Mouse (Mus musculus): ENCODE data around the gene Nedd9. TPM values are rescaled to one million over a fixed set of nuclear protein-coding genes. Genes with fewer than 3 reads are reported as not detected.
"Not testable (repeated sequence)": the region's sequence is repeated elsewhere in the genome, so short reads cannot be mapped to it uniquely, and the experiment has no call there.

The Nedd9 gene
- polyA plus RNA-seq, 1 experiment from 2014 or later, result 13.7 TPM

DNA sequence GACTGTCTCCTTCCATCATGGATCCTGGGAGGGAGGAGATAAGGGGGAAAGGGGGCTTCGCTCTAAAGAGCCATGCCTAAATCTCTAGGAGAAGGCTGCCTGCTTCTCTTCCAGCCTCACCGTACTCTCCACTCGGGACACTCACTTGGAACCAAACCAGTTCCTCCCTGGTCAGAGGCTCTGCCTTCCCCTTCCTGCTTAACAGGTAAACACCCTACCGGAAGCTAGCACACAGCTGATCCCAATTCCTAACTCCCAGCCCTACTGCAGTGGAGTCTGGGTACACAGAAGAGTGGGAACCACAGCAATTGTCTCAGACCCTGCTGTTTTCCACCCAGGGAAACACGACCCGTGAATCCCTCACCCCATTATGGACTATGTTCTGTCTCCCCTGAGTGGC is 191.3 kb downstream of the Nedd9 start:
- Histone ChIP-seq H3K9ac (0 out of 2 replicates have a peak overlapping the region, but pooled peaks have one; percentile 28), H3K4me2 (peak overlapping the region; percentile 31), H3K27me3 (no peaks in the 10 kb centered on the region), H3K4me1 (replicated peaks) (peaks cover 34% of the 10 kb centered on the region), H3K27ac (replicated peaks) (no peak overlapping the region; the same call in 1 of the 2 replicates), H3K36me3 (no peaks in the 10 kb centered on the region), H3K4me3 (no peak overlapping the region), H3K9me3 (peaks cover 4% of the 10 kb centered on the region; the same call in 1 of the 2 replicates)
- 55% methylated on average over 6 of the region's 6 CpGs for WGBS
- ATAC-seq (ENCODE audit: low read depth), result no peak

DNA sequence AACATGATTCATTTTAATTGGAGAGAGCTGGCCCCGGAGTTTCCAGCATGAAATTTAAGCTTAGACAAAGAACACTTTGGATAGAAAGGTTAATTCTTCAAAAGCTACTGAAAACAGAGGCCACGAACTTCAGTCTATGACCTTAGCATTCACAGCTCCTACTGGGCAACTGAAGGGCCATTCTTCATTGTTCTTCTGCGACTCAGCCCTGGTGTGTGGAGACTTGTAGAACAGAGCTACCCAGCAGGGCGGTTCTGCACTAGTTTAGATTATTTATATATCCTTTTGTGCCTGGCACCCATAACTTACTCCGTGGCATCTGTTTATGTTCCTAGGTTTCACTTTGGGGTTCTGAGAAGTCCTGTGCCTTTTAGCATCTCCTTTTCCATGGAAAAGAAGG is 193.6 kb downstream of the Nedd9 start:
- 11% methylated on average over 5 of the region's 5 CpGs for WGBS
- H3K27ac ChIP-seq (replicated peaks), result no peak overlapping the region
- no peaks in the 10 kb centered on the region for H3K36me3 ChIP-seq
- H3K9me3 ChIP-seq, result peaks cover 4% of the 10 kb centered on the region; the same call in 1 of the 2 replicates
- no peaks in the 10 kb centered on the region for H3K27me3 ChIP-seq
- H3K9ac ChIP-seq, result no peak overlapping the region
- ATAC-seq (ENCODE audit: low read depth), result no peak
- H3K4me1 ChIP-seq (replicated peaks), result peaks cover 25% of the 10 kb centered on the region
- H3K4me2 ChIP-seq, result no peak overlapping the region
- H3K4me3 ChIP-seq, result no peak overlapping the region

- Histone ChIP-seq H3K27me3 (no peaks in the 10 kb centered on the region), H3K4me2 (no peak overlapping the region), H3K36me3 (no peaks in the 10 kb centered on the region), H3K9me3 (peaks cover 4% of the 10 kb centered on the region; the same call in 1 of the 2 replicates), H3K4me1 (replicated peaks) (peaks cover 21% of the 10 kb centered on the region), H3K4me3 (no peak overlapping the region), H3K27ac (replicated peaks) (no peak overlapping the region), H3K9ac (no peak overlapping the region)
- ATAC-seq (ENCODE audit: low read depth), result no peak
- WGBS, result 87% methylated on average over 4 of the region's 4 CpGs
Observed at GRCm38 (mm10) chr13:41291466-41291974, 195.6 kb downstream of the Nedd9 start.

- Histone ChIP-seq H3K9me3 (peaks cover 1% of the 10 kb centered on the region; the same call in 1 of the 2 replicates), H3K4me1 (replicated peaks) (no peaks in the 10 kb centered on the region), H3K36me3 (no peaks in the 10 kb centered on the region), H3K4me2 (no peak overlapping the region), H3K27ac (replicated peaks) (no peak overlapping the region; the same call in 1 of the 2 replicates), H3K9ac (no peak overlapping the region), H3K27me3 (peaks cover 4% of the 10 kb centered on the region; the same call in 1 of the 2 replicates), H3K4me3 (no peak overlapping the region)
- 51% methylated on average over 3 of the region's 3 CpGs for WGBS
- ATAC-seq (ENCODE audit: low read depth), result no peak
Observed at GRCm38 (mm10) chr13:41286285-41286684, 200.9 kb downstream of the Nedd9 start.

- Histone ChIP-seq H3K9ac (no peak overlapping the region), H3K27me3 (peaks cover 4% of the 10 kb centered on the region; the same call in 1 of the 2 replicates), H3K4me1 (replicated peaks) (no peaks in the 10 kb centered on the region), H3K4me2 (no peak overlapping the region), H3K4me3 (no peak overlapping the region), H3K9me3 (no peaks in the 10 kb centered on the region), H3K27ac (replicated peaks) (no peak overlapping the region), H3K36me3 (no peaks in the 10 kb centered on the region)
- ATAC-seq (ENCODE audit: low read depth), result no peak
- 68% methylated on average over 4 of the region's 4 CpGs for WGBS
Observed at GRCm38 (mm10) chr13:41285448-41285847, 201.7 kb downstream of the Nedd9 start.

- peak; percentile 69; the same call in 1 of the 2 replicates for ATAC-seq (ENCODE audit: low read depth)
- Histone ChIP-seq H3K9me3 (no peaks in the 10 kb centered on the region), H3K4me2 (no peak overlapping the region), H3K9ac (no peak overlapping the region), H3K36me3 (no peaks in the 10 kb centered on the region), H3K27me3 (peaks cover 4% of the 10 kb centered on the region; the same call in 1 of the 2 replicates), H3K27ac (replicated peaks) (no peak overlapping the region), H3K4me1 (replicated peaks) (no peaks in the 10 kb centered on the region), H3K4me3 (no peak overlapping the region)
- 24% methylated on average over 5 of the region's 5 CpGs for WGBS
Observed at GRCm38 (mm10) chr13:41283256-41283655, 203.9 kb downstream of the Nedd9 start.

GRCm38 (mm10) chr13:41280696-41281095 is 206.5 kb downstream of the Nedd9 start:
- no peak overlapping the region for H3K9ac ChIP-seq
- H3K36me3 ChIP-seq, result no peaks in the 10 kb centered on the region
- H3K9me3 ChIP-seq, result no peaks in the 10 kb centered on the region
- WGBS, result 89% methylated on average over 5 of the region's 5 CpGs
- H3K4me1 ChIP-seq (replicated peaks), result no peaks in the 10 kb centered on the region
- H3K4me3 ChIP-seq, result no peak overlapping the region
- no peak for ATAC-seq (ENCODE audit: low read depth)
- H3K4me2 ChIP-seq, result no peak overlapping the region
- H3K27ac ChIP-seq (replicated peaks), result no peak overlapping the region
- H3K27me3 ChIP-seq, result peaks cover 4% of the 10 kb centered on the region; the same call in 1 of the 2 replicates

DNA sequence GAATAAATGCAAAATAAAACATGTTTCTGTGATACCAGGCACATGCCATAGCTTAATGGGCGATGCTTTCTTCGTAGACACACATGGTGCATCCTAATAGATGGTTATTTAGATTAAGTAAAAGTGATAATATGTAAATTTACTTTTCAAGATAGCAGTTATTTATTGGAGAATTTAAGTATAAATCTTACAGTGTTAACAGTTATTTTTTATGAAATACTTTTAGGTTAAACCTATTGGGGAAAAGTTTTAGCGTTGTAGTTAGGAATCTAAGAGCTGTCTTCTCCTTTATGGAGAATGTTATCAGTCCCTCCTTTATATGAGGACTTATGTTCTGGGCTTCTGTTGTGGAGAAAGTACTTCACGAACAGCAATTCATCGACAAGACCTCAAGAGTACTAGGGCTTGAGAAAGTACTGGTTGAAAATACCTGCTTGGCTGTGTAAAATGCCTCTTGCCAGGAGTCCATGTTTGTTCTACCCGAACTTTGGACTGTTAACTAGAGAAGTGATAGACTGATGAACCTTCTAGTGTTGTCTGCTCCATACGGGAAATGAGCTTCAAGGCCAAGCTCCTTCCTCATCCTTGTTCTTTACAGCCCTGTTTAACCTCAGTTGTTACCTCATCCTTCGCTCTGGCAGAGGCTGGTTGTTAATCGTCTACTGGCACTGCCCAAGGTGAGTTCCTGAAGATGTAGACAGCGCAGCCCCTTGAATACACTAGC is 213.1 kb downstream of the Nedd9 start, which contains the start of gene Gm17364:
Gene Gm17364 (minus strand): TSS at position 51 of the 724 bp plus-strand sequence.
- Histone ChIP-seq H3K9me3 (no peaks in the 10 kb centered on the region), H3K27ac (replicated peaks) (no peak within 1 kb of the TSS), H3K4me3 (no peak within 1 kb of the TSS), H3K27me3 (no peaks in the 10 kb centered on the region), H3K36me3 (peaks cover 10% of the 10 kb centered on the region), H3K4me1 (replicated peaks) (no peaks in the 10 kb centered on the region), H3K4me2 (no peak within 1 kb of the TSS), H3K9ac (no peak within 1 kb of the TSS)
- WGBS, result 94% methylated on average over 10 of the region's 10 CpGs
- ATAC-seq (ENCODE audit: low read depth), result no peak

DNA sequence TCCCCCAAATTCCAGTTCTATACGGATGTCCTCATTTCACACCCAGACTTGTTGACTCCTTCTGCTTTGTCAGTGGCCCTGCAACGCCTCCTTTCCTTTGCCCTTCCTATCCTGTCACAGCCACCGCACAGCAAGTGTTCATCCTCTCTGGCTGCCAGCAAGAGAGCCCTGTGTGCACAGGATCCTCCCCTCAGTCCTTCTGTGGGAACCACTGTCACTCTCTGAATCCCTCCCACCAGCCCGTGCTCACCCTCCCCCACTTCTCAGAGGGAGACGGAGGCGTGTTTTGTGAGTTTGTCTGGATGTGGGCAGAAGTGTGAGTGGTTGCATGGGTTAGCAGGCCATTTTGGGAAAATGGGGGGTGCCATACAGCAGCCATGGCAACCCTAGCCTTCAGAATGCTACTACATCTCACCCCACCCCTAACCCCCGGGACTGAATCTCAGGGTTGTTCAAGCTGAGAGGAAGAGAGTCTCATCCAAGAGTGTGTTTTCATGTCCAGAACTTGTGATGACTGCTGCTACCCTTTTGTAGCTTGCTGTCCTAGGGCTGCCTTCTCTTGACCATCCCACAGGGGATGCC is 219.2 kb downstream of the Nedd9 start:
- no peak overlapping the region for H3K4me2 ChIP-seq
- H3K27ac ChIP-seq (replicated peaks), result no peak overlapping the region
- H3K36me3 ChIP-seq, result no peaks in the 10 kb centered on the region
- 39% methylated on average over 7 of the region's 7 CpGs for WGBS
- H3K4me3 ChIP-seq, result no peak overlapping the region
- H3K9me3 ChIP-seq, result no peaks in the 10 kb centered on the region
- no peak overlapping the region for H3K9ac ChIP-seq
- peaks cover 6% of the 10 kb centered on the region; the same call in 1 of the 2 replicates for H3K4me1 ChIP-seq (replicated peaks)
- H3K27me3 ChIP-seq, result no peaks in the 10 kb centered on the region
- peak; percentile 76 for ATAC-seq (ENCODE audit: low read depth)

DNA sequence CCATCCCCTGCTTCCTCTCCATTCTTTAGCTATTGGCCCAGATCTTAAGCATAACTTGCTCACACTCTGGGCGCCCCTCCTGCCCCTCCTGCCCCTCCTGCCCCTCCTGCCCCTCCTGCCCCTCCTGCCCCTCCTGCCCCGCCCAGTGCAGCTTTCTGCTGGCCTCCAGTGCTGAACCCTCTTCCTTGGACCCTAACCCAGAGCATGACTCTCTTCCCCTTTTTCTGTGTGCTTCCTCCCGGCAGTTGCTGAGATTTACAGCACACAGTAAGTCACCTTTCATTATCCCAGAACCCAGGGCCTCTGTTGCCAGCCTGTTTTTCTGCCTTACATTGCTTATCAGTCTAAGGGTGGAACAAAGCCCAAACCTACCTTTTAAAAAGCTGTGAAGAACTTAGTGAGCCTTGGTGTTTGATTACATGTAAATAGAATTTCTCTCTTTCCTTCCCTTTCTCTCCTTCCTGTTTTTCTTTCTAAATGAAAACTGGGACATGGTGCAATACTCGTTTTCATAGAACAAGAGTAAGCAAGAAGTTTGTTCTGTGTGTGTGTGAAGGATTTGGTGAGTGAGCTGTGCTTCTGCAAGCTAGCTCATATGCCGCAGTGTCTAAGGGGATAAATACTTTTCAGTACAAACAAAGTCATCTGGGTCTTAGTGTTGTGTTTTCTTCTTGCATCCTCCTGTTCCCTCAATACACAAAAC is 223.7 kb downstream of the Nedd9 start:
- 77% methylated on average over 5 of the region's 5 CpGs for WGBS
- H3K27ac ChIP-seq (replicated peaks), result no peak overlapping the region
- no peak overlapping the region for H3K4me3 ChIP-seq
- ATAC-seq (ENCODE audit: low read depth), result no peak
- no peaks in the 10 kb centered on the region for H3K27me3 ChIP-seq
- H3K9ac ChIP-seq, result no peak overlapping the region
- no peak overlapping the region for H3K4me2 ChIP-seq
- H3K9me3 ChIP-seq, result no peaks in the 10 kb centered on the region
- peaks cover 6% of the 10 kb centered on the region; the same call in 1 of the 2 replicates for H3K4me1 ChIP-seq (replicated peaks)
- H3K36me3 ChIP-seq, result no peaks in the 10 kb centered on the region

DNA sequence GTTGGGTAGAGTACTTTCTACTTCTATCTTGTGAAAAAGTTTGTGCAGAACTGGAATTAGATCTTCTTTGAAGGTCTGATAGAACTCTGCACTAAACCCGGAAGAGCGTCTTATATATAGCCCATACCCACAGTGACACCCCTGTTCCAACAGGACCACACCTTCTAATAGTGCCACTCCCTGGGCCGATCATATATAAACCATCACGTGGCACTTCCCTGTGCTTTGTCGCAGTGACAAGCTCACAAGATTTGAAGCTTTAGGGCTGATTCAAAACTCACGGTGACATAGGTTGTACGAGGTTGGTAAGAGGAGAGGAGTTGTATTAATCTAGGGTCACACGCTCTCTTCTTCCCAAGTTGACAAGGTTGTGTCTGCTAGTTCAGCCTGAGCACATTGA is 225.5 kb downstream of the Nedd9 start:
- not testable (repeated sequence) for H3K27ac ChIP-seq (replicated peaks); H3K27me3 ChIP-seq; ATAC-seq (ENCODE audit: low read depth); H3K9ac ChIP-seq; H3K4me1 ChIP-seq (replicated peaks); H3K4me3 ChIP-seq; H3K4me2 ChIP-seq; H3K9me3 ChIP-seq; H3K36me3 ChIP-seq
- 93% methylated on average over 8 of the region's 8 CpGs for WGBS
